Mouse (Mus musculus): ENCODE results near the gene Rexo5. TPM values are rescaled to one million over a fixed set of nuclear protein-coding genes. Genes with fewer than 3 reads are reported as not detected.

Gene Rexo5
- total and polyA plus RNA-seq, 3 experiments, result 0.75 to 3.3 (median 1.2) TPM

- Histone ChIP-seq H3K4me1 (ENCODE audit: control insufficient read depth, insufficient read depth, low read length) (no peaks in the 10 kb centered on the region), H3K79me2 (replicated peaks; ENCODE audit: control insufficient read depth, insufficient read depth, low read length) (no peaks in the 10 kb centered on the region), H3K4me3 (no peak overlapping the region), H3K27me3 (ENCODE audit: control insufficient read depth, insufficient read depth, low read length) (no peaks in the 10 kb centered on the region), H3K9ac (ENCODE audit: low read depth, low read length) (no peak overlapping the region), H3K27ac (no peak overlapping the region), H3K36me3 (ENCODE audit: control insufficient read depth, insufficient read depth, low read length) (no peaks in the 10 kb centered on the region)
- no peak for DNase-seq
- TF ChIP-seq CTCF (IDR thresholded peaks at IDR 0.05) (no peak), EP300 (IDR thresholded peaks at IDR 0.05; ENCODE audit: insufficient read depth, low read depth, low read length) (no peak), POLR2A (IDR thresholded peaks at IDR 0.05; ENCODE audit: insufficient read depth, low read depth, low read length) (no peak)
- intact Hi-C loops (cut with DNase I), result no loop called here
- 93% methylated on average over 5 of the region's 5 CpGs for WGBS
These were observed 13.6 kb downstream of the Rexo5 start for GRCm38 (mm10) chr7:119807396-119807795.

- TF ChIP-seq EP300 (IDR thresholded peaks at IDR 0.05; ENCODE audit: insufficient read depth, low read depth, low read length) (no peak), CTCF (IDR thresholded peaks at IDR 0.05) (no peak), POLR2A (IDR thresholded peaks at IDR 0.05; ENCODE audit: insufficient read depth, low read depth, low read length) (no peak)
- no peaks in the 10 kb centered on the region for H3K36me3 ChIP-seq (ENCODE audit: control insufficient read depth, insufficient read depth, low read length)
- no peak for DNase-seq
- H3K27me3 ChIP-seq (ENCODE audit: control insufficient read depth, insufficient read depth, low read length), result no peaks in the 10 kb centered on the region
- no peak overlapping the region for H3K9ac ChIP-seq (ENCODE audit: low read depth, low read length)
- no peaks in the 10 kb centered on the region for H3K79me2 ChIP-seq (replicated peaks; ENCODE audit: control insufficient read depth, insufficient read depth, low read length)
- 93% methylated on average over 3 of the region's 3 CpGs for WGBS
- intact Hi-C loops (cut with DNase I), result no loop called here
- H3K4me1 ChIP-seq (ENCODE audit: control insufficient read depth, insufficient read depth, low read length), result no peaks in the 10 kb centered on the region
- no peak overlapping the region for H3K4me3 ChIP-seq
- no peak overlapping the region for H3K27ac ChIP-seq
These were observed 14.9 kb downstream of the Rexo5 start for GRCm38 (mm10) chr7:119808723-119809122.

GRCm38 (mm10) chr7:119835371-119835770 lies 41.6 kb downstream of the Rexo5 start:
- H3K4me3 ChIP-seq, result no peak overlapping the region
- H3K27ac ChIP-seq, result no peak overlapping the region
- 100% methylated on average over 1 of the region's 1 CpGs for WGBS
- H3K27me3 ChIP-seq (ENCODE audit: control insufficient read depth, insufficient read depth, low read length), result no peaks in the 10 kb centered on the region
- no peak overlapping the region for H3K9ac ChIP-seq (ENCODE audit: low read depth, low read length)
- H3K4me1 ChIP-seq (ENCODE audit: control insufficient read depth, insufficient read depth, low read length), result no peaks in the 10 kb centered on the region
- no peaks in the 10 kb centered on the region for H3K36me3 ChIP-seq (ENCODE audit: control insufficient read depth, insufficient read depth, low read length)
- TF ChIP-seq CTCF (IDR thresholded peaks at IDR 0.05), result no peak
- TF ChIP-seq EP300 (IDR thresholded peaks at IDR 0.05; ENCODE audit: insufficient read depth, low read depth, low read length), result no peak
- TF ChIP-seq POLR2A (IDR thresholded peaks at IDR 0.05; ENCODE audit: insufficient read depth, low read depth, low read length), result no peak
- H3K79me2 ChIP-seq (replicated peaks; ENCODE audit: control insufficient read depth, insufficient read depth, low read length), result no peaks in the 10 kb centered on the region
- DNase-seq, result no peak
- intact Hi-C loops (cut with DNase I), result no loop called here

- TF ChIP-seq CTCF (IDR thresholded peaks at IDR 0.05) (no peak), EP300 (IDR thresholded peaks at IDR 0.05; ENCODE audit: insufficient read depth, low read depth, low read length) (no peak), POLR2A (IDR thresholded peaks at IDR 0.05; ENCODE audit: insufficient read depth, low read depth, low read length) (no peak)
- no peak overlapping the region for H3K27ac ChIP-seq
- intact Hi-C loops (cut with DNase I), result no loop called here
- no peak for DNase-seq
- 91% methylated on average over 4 of the region's 4 CpGs for WGBS
- H3K79me2 ChIP-seq (replicated peaks; ENCODE audit: control insufficient read depth, insufficient read depth, low read length), result no peaks in the 10 kb centered on the region
- no peaks in the 10 kb centered on the region for H3K27me3 ChIP-seq (ENCODE audit: control insufficient read depth, insufficient read depth, low read length)
- no peaks in the 10 kb centered on the region for H3K4me1 ChIP-seq (ENCODE audit: control insufficient read depth, insufficient read depth, low read length)
- no peak overlapping the region for H3K4me3 ChIP-seq
- no peak overlapping the region for H3K9ac ChIP-seq (ENCODE audit: low read depth, low read length)
- H3K36me3 ChIP-seq (ENCODE audit: control insufficient read depth, insufficient read depth, low read length), result no peaks in the 10 kb centered on the region
These were observed 42.4 kb downstream of the Rexo5 start for GRCm38 (mm10) chr7:119835996-119836777.

- Histone ChIP-seq H3K79me2 (replicated peaks; ENCODE audit: control insufficient read depth, insufficient read depth, low read length) (no peaks in the 10 kb centered on the region), H3K27ac (no peak overlapping the region), H3K4me3 (no peak overlapping the region), H3K36me3 (ENCODE audit: control insufficient read depth, insufficient read depth, low read length) (no peaks in the 10 kb centered on the region), H3K27me3 (ENCODE audit: control insufficient read depth, insufficient read depth, low read length) (no peaks in the 10 kb centered on the region), H3K4me1 (ENCODE audit: control insufficient read depth, insufficient read depth, low read length) (no peaks in the 10 kb centered on the region), H3K9ac (ENCODE audit: low read depth, low read length) (no peak overlapping the region)
- WGBS, result 92% methylated on average over 4 of the region's 4 CpGs
- intact Hi-C loops (cut with DNase I), result loop anchor here (10.0 kb wide), 1 partner anchor 483 kb away; the partner anchor contains the start of gene Abca15
- DNase-seq, result no peak
- TF ChIP-seq CTCF (IDR thresholded peaks at IDR 0.05), result no peak
- TF ChIP-seq POLR2A (IDR thresholded peaks at IDR 0.05; ENCODE audit: insufficient read depth, low read depth, low read length), result no peak
- TF ChIP-seq EP300 (IDR thresholded peaks at IDR 0.05; ENCODE audit: insufficient read depth, low read depth, low read length), result no peak
These were observed 48.1 kb downstream of the Rexo5 start for GRCm38 (mm10) chr7:119841820-119842449.

GRCm38 (mm10) chr7:119845541-119845940 lies 51.7 kb downstream of the Rexo5 start:
- 61% methylated on average over 2 of the region's 2 CpGs for WGBS
- TF ChIP-seq POLR2A (IDR thresholded peaks at IDR 0.05; ENCODE audit: insufficient read depth, low read depth, low read length) (no peak), EP300 (IDR thresholded peaks at IDR 0.05; ENCODE audit: insufficient read depth, low read depth, low read length) (no peak), CTCF (IDR thresholded peaks at IDR 0.05) (no peak)
- intact Hi-C loops (cut with DNase I), result loop anchor here (5.0 to 10.0 kb wide), 2 partner anchors 117 to 479 kb away; partner anchors contain the start of gene Abca15
- Histone ChIP-seq H3K4me1 (ENCODE audit: control insufficient read depth, insufficient read depth, low read length) (no peaks in the 10 kb centered on the region; the same call in 1 of the 2 replicates), H3K4me3 (no peak overlapping the region), H3K9ac (ENCODE audit: low read depth, low read length) (no peak overlapping the region), H3K27ac (no peak overlapping the region), H3K79me2 (replicated peaks; ENCODE audit: control insufficient read depth, insufficient read depth, low read length) (no peaks in the 10 kb centered on the region), H3K36me3 (ENCODE audit: control insufficient read depth, insufficient read depth, low read length) (peaks cover 2% of the 10 kb centered on the region; the same call in 1 of the 2 replicates), H3K27me3 (ENCODE audit: control insufficient read depth, insufficient read depth, low read length) (no peaks in the 10 kb centered on the region)
- no peak for DNase-seq

Data from heart, adult 2 months (tissue).